ENCODE assay signal across 28 mouse cellular contexts in the genomic region with DNA sequence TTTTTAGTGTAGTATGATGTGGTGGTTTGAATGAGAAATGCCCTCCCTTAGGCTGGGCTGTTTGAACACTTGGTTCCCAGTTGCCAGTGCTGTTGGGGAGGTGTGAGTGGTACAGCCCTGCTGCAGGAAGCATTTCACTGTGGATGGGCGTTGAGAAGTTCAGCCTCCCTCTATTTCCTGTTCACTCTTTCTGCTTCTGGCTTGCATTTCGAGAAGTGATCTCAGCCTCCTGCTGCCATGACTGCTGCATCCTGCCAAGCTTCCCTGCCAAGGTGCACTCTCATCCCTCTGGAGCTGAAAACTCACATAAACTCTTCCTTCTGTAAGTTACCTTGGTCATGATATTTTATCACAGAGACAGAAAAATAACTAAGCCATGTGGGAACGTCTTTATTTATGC.
DNase-seq lines count a peak whose midpoint lies in the region; ATAC-seq lines count a peak whose summit lies in the region.
"Had no signal": no experiment of that assay in that cellular context is flagged by ENCODE, and none has a peak within 500 bp of the region (broad histone marks: within the 10 kb centered on the region; RNA-seq: fewer than 3 reads in every experiment).

No protein-coding gene starts in this region.

- no peaks in the 10 kb centered on the region for H3K36me3 ChIP-seq in forebrain, embryonic 14.5 days (ENCODE audit: control insufficient read depth, insufficient read depth, low read length)
- H3K36me3 ChIP-seq: embryonic facial prominence, embryonic 13.5 days; embryonic facial prominence, embryonic 15.5 days; forebrain, embryonic 10.5 days; forebrain, embryonic 12.5 days; forebrain, embryonic 15.5 days; G1E had no signal

- peak; percentile 1 for DNase-seq in embryo, embryonic 11 days
- no peak for DNase-seq in embryo, embryonic 10.5 days (ENCODE audit: low spot score)
- peak; percentile 10 to 14 for DNase-seq in frontal cortex, postnatal 36 days (ENCODE audit: low spot score in 2 of 2)
- no peak for DNase-seq in frontal cortex, postnatal 10 days (ENCODE audit: low spot score in 2 of 2)
- DNase-seq in brain, adult 2 months (ENCODE audit: low read depth, low spot score): peak; percentile 46
- DNase-seq in forebrain, embryonic 14.5 days (ENCODE audit: low spot score): no peak
- DNase-seq: adrenal gland, adult 8-10 months; adrenal gland, postnatal 14 days; adrenal gland, postnatal 36 days; B cell, adult 2 months; cerebellum, adult 11 months; cerebellum, adult 18-20 months; cerebellum, adult 8-10 months; cerebellum, adult 9-11 months; cerebellum, postnatal 14 days; cerebellum, postnatal 36 days; forebrain, postnatal 0 days had no signal

- ATAC-seq in forebrain, embryonic 14.5 days: no peak
- ATAC-seq: activated CD4-positive, CD25-positive, alpha-beta regulatory T cell, adult 4 months; CD4-positive, CD25-positive, alpha-beta regulatory T cell, adult 4 months; forebrain, embryonic 15.5 days; forebrain, postnatal 0 days; Patski had no signal

- H3K4me2 ChIP-seq in forebrain, embryonic 14.5 days (ENCODE audit: low read length): no peak overlapping the region
- H3K4me2 ChIP-seq: embryonic facial prominence, embryonic 13.5 days; embryonic facial prominence, embryonic 15.5 days; forebrain, embryonic 12.5 days; forebrain, embryonic 15.5 days had no signal

- no peaks in the 10 kb centered on the region for H3K9me3 ChIP-seq in forebrain, embryonic 14.5 days (replicated peaks; ENCODE audit: control insufficient read depth, low read length)
- H3K9me3 ChIP-seq: embryonic facial prominence, embryonic 13.5 days; embryonic facial prominence, embryonic 15.5 days; forebrain, embryonic 10.5 days; forebrain, embryonic 12.5 days; forebrain, embryonic 15.5 days; G1E had no signal

- no peaks in the 10 kb centered on the region for H3K27me3 ChIP-seq in forebrain, embryonic 14.5 days (replicated peaks; ENCODE audit: control insufficient read depth, insufficient read depth, low read length)
- H3K27me3 ChIP-seq: CH12.LX; embryonic facial prominence, embryonic 13.5 days; embryonic facial prominence, embryonic 15.5 days; forebrain, embryonic 12.5 days; forebrain, embryonic 15.5 days had no signal

- no peak overlapping the region for H3K9ac ChIP-seq in forebrain, embryonic 14.5 days (ENCODE audit: low read length)
- H3K9ac ChIP-seq: embryonic facial prominence, embryonic 13.5 days; embryonic facial prominence, embryonic 15.5 days; forebrain, embryonic 12.5 days; forebrain, embryonic 15.5 days; forebrain, postnatal 0 days had no signal

- H3K4me3 ChIP-seq in forebrain, embryonic 14.5 days (ENCODE audit: low read depth, low read length): no peak overlapping the region
- H3K4me3 ChIP-seq: embryonic facial prominence, embryonic 13.5 days; embryonic facial prominence, embryonic 15.5 days; erythroblast, embryonic 14.5 days; forebrain, embryonic 10.5 days; forebrain, embryonic 12.5 days; forebrain, embryonic 15.5 days had no signal

- 73% methylated on average over 3 of the region's 3 CpGs for WGBS in forebrain, embryonic 14.5 days

- no peaks in the 10 kb centered on the region for H3K4me1 ChIP-seq in forebrain, embryonic 14.5 days (ENCODE audit: control insufficient read depth, insufficient read depth, low read length)
- H3K4me1 ChIP-seq: embryonic facial prominence, embryonic 13.5 days; embryonic facial prominence, embryonic 15.5 days; forebrain, embryonic 10.5 days; forebrain, embryonic 12.5 days; forebrain, embryonic 15.5 days had no signal

- H3K27ac ChIP-seq in forebrain, embryonic 14.5 days (ENCODE audit: low read depth, low read length): no peak overlapping the region
- H3K27ac ChIP-seq: embryonic facial prominence, embryonic 13.5 days; embryonic facial prominence, embryonic 15.5 days; forebrain, embryonic 10.5 days; forebrain, embryonic 12.5 days; forebrain, embryonic 15.5 days had no signal

Comparison
In these comparisons a context has a peak if more than half of its experiments do, and no peak if none do; other contexts are left out.
1. DNase-seq: peak in embryo, embryonic 11 days (single experiment), frontal cortex, postnatal 36 days (2 of 2) and brain, adult 2 months (single experiment); none in embryo, embryonic 10.5 days (single experiment), frontal cortex, postnatal 10 days (0 of 2) and forebrain, embryonic 14.5 days (single experiment).